Mouse (Mus musculus) liver, embryonic 14.5 days (tissue): ENCODE data around the gene Evi5. TPM values are rescaled to one million over a fixed set of nuclear protein-coding genes. Genes with fewer than 3 reads are reported as not detected.

Experiments used
- ATAC-seq: fragments of 200-750 bp; cut with Nextera tagmentation; 2 replicates; pipeline ENCODE4 v1.8.0; 2017; ENCODE audit warnings: moderate number of reproducible peaks, mild to moderate bottlenecking, moderate library complexity; ENCODE audit not compliant: insufficient read depth
- DNase-seq, 3 experiments: peaks; one replicate each; pipeline ENCODE4 v3.0.0-alpha.2; 2012 to 2013; ENCODE audit warnings: low read depth in 3 of 3, low spot score in 3 of 3
- H3K27ac ChIP-seq: fragments of 300-500 bp; sonication (generic); 2 replicates; pipeline ENCODE4 v1.5.1; 2014; ENCODE audit warnings: moderate library complexity, mild to moderate bottlenecking, control low read depth, inconsistent platforms
- H3K27me3 ChIP-seq: fragments of 300-500 bp; sonication (generic); 2 replicates; pipeline ENCODE4 v1.6.1; 2014; ENCODE audit warnings: mild to moderate bottlenecking, low read length, moderate library complexity; ENCODE audit not compliant: control insufficient read depth, insufficient read depth
- H3K36me3 ChIP-seq: fragments of 300-500 bp; sonication (generic); replicated peaks from 2 replicates; pipeline ENCODE4 v1.6.1; 2014; ENCODE audit warnings: low read depth; ENCODE audit not compliant: control insufficient read depth, insufficient read depth
- H3K4me1 ChIP-seq, 2 experiments: fragments of 200-500 bp in 1 of 2; fragments of 300-500 bp in 1 of 2; sonication (generic) in 1 of 2; replicated peaks; 2 replicates each; pipeline ENCODE4 v1.6.1; 2012 to 2014; ENCODE audit warnings: antibody characterized with exemption in 1 of 2, inconsistent platforms in 1 of 2, low read length in 1 of 2; ENCODE audit not compliant: control insufficient read depth in 2 of 2, insufficient read depth in 2 of 2
- H3K4me2 ChIP-seq: fragments of 300-500 bp; sonication (generic); 2 replicates; pipeline ENCODE4 v1.6.1; 2014; ENCODE audit warnings: low read depth, mild to moderate bottlenecking, control low read depth, moderate library complexity
- H3K4me3 ChIP-seq, 2 experiments: fragments of 200-500 bp in 1 of 2; fragments of 300-500 bp in 1 of 2; sonication (generic) in 1 of 2; 2 replicates each; pipeline ENCODE4 v1.5.1; 2012 to 2014; ENCODE audit warnings: low read depth in 2 of 2, low read length in 2 of 2, mild to moderate bottlenecking in 2 of 2, control low read depth in 1 of 2, inconsistent platforms in 1 of 2, moderate library complexity in 1 of 2; ENCODE audit not compliant: insufficient read depth in 1 of 2
- H3K9ac ChIP-seq: fragments of 300-500 bp; sonication (generic); replicated peaks from 2 replicates; pipeline ENCODE4 v1.6.1; 2014; ENCODE audit warnings: mild to moderate bottlenecking, control low read depth, moderate library complexity
- H3K9me3 ChIP-seq: fragments of 300-500 bp; sonication (generic); 2 replicates; pipeline ENCODE4 v1.6.1; 2016; ENCODE audit warnings: low read length, mixed read lengths; ENCODE audit not compliant: control insufficient read depth
- CTCF ChIP-seq: IDR thresholded peaks from 2 replicates; pipeline ENCODE4 v1.5.1; 2016; ENCODE audit warnings: antibody characterized with exemption, low read depth, control low read depth
- EP300 ChIP-seq: IDR thresholded peaks from 2 replicates; pipeline ENCODE4 v1.6.1; 2016; ENCODE audit warnings: antibody characterized with exemption, low read depth
- WGBS: fragments of 180-500 bp; shearing (Covaris S2); extraction: QIAGEN DNeasy Blood & Tissue Kit; methylation state at CpG from one replicate; pipeline ENCODE4 v1.1.7; 2014; ENCODE audit not compliant: insufficient replicate concordance; 5-methylcytosine and 5-hydroxymethylcytosine counted together
- polyA plus RNA-seq, 2 experiments: library from polyadenylated mRNA; depleted of rRNA in 1 of 2; stranded (reverse) in 1 of 2; unstranded in 1 of 2; fragments of >200 nt; fragmentation: Nextera tagmentation in 1 of 2; extraction: Ambion mirVana in 1 of 2; gene quantifications; 2 replicates each; pipeline versions ENCODE4 v1.2.1 to v1.2.3; 2012 to 2014

Evi5 gene
- polyA plus RNA-seq, 2 experiments: 22.7 to 41.4 TPM

- H3K4me1 ChIP-seq: peaks cover 8 to 15% of the 10 kb centered on the region in 2 experiments; a peak in 3 of 4 replicates
- no peak overlapping the region for H3K9ac ChIP-seq
- DNase-seq (no peak), ATAC-seq (peak; percentile 37; the same call in 1 of the 2 replicates)
- H3K4me3 ChIP-seq: no peak overlapping the region
- 34% methylated on average over 6 of the region's 6 CpGs for WGBS
- TF ChIP-seq CTCF: no peak
- no peak for TF ChIP-seq EP300
- H3K27ac ChIP-seq: no peak overlapping the region
- H3K36me3 ChIP-seq: peaks cover 2% of the 10 kb centered on the region; the same call in 1 of the 2 replicates
- H3K4me2 ChIP-seq: no peak overlapping the region
- H3K9me3 ChIP-seq: no peaks in the 10 kb centered on the region
- no peaks in the 10 kb centered on the region for H3K27me3 ChIP-seq
Observed at GRCm38 (mm10) chr5:107853807-107854206, 21.1 kb downstream of the Evi5 start.

DNA sequence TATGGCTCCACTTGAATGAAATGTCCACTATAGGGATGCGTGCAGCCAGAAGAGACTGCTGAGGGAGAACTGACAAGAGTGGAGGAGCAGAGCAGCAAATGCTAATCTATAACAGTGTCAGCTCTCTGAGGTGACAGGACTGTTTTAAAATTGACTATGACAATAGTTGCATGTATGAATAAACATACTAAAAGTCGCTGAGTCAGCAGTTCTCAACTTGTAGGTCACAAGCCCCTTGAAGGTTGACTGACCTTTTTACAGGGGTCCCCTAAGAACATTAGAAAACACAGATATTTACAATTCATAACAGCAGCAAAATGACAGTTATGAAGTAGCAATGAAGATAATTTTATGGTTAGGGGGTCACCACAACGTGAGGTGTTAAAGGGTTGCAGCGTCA lies 25.9 kb downstream of the Evi5 start:
- H3K36me3 ChIP-seq: peaks cover 2% of the 10 kb centered on the region; the same call in 1 of the 2 replicates
- H3K4me3 ChIP-seq: no peak overlapping the region
- no peaks in the 10 kb centered on the region for H3K9me3 ChIP-seq
- H3K27me3 ChIP-seq: no peaks in the 10 kb centered on the region
- no peak overlapping the region for H3K27ac ChIP-seq
- peaks cover 4 to 9% of the 10 kb centered on the region in 2 experiments; a peak in 3 of 4 replicates for H3K4me1 ChIP-seq
- no peak for TF ChIP-seq EP300
- no peak for TF ChIP-seq CTCF
- H3K9ac ChIP-seq: no peak overlapping the region
- no peak overlapping the region for H3K4me2 ChIP-seq
- ATAC-seq (no peak), DNase-seq (no peak)
- WGBS: 75% methylated on average over 4 of the region's 4 CpGs

GRCm38 (mm10) chr5:107847817-107848216 lies 27.1 kb downstream of the Evi5 start:
- DNase-seq (no peak), ATAC-seq (no peak)
- peaks cover 2% of the 10 kb centered on the region; the same call in 1 of the 2 replicates for H3K36me3 ChIP-seq
- no peak overlapping the region for H3K27ac ChIP-seq
- H3K4me1 ChIP-seq: peaks cover 0 to 4% of the 10 kb centered on the region in 2 experiments; a peak in 2 of 4 replicates
- TF ChIP-seq EP300 (no peak), CTCF (no peak)
- H3K27me3 ChIP-seq: no peaks in the 10 kb centered on the region
- 67% methylated on average over 2 of the region's 2 CpGs for WGBS
- no peak overlapping the region for H3K4me3 ChIP-seq
- H3K9me3 ChIP-seq: no peaks in the 10 kb centered on the region
- H3K9ac ChIP-seq: no peak overlapping the region
- no peak overlapping the region for H3K4me2 ChIP-seq

DNA sequence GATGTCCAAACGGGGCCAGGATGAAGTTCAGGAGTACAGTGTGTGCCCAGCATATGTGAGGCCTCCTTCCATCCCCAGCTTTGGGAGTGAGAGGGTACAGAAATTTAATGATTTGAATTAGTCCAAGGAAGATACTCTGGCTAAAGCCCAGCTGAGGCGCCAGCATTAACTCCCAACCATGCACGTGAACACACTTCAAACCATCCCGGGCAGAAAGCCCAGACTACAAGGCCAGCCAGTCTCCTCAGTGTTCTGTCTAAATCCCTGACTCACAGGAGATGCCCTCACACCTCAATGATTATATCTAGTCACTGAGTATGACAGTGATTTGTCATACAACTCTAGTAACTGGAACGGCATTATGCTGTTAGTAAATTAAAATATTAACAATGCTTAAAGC lies 27.6 kb downstream of the Evi5 start:
- 85% methylated on average over 5 of the region's 5 CpGs for WGBS
- Histone ChIP-seq H3K4me3 (no peak overlapping the region), H3K4me1 (peaks cover 0 to 2% of the 10 kb centered on the region in 2 experiments; a peak in 1 of 4 replicates), H3K27me3 (no peaks in the 10 kb centered on the region), H3K4me2 (no peak overlapping the region), H3K36me3 (peaks cover 2% of the 10 kb centered on the region; the same call in 1 of the 2 replicates), H3K9ac (no peak overlapping the region), H3K9me3 (no peaks in the 10 kb centered on the region), H3K27ac (no peak overlapping the region)
- ATAC-seq (no peak), DNase-seq (no peak)
- no peak for TF ChIP-seq EP300
- TF ChIP-seq CTCF: no peak

GRCm38 (mm10) chr5:107840549-107841238 lies 34.2 kb downstream of the Evi5 start:
- H3K9ac ChIP-seq: no peak overlapping the region
- H3K4me2 ChIP-seq: no peak overlapping the region
- DNase-seq (no peak), ATAC-seq (no peak)
- H3K27ac ChIP-seq: no peak overlapping the region
- TF ChIP-seq CTCF: no peak
- no peak for TF ChIP-seq EP300
- 78% methylated on average over 5 of the region's 5 CpGs for WGBS
- H3K4me3 ChIP-seq: no peak overlapping the region
- H3K4me1 ChIP-seq: peaks cover 0 to 7% of the 10 kb centered on the region in 2 experiments; a peak in 2 of 4 replicates
- no peaks in the 10 kb centered on the region for H3K9me3 ChIP-seq
- peaks cover 35% of the 10 kb centered on the region for H3K36me3 ChIP-seq
- no peaks in the 10 kb centered on the region for H3K27me3 ChIP-seq
